Comparison of ENCODE assay signal across 8 mouse cellular contexts in the genomic region with DNA sequence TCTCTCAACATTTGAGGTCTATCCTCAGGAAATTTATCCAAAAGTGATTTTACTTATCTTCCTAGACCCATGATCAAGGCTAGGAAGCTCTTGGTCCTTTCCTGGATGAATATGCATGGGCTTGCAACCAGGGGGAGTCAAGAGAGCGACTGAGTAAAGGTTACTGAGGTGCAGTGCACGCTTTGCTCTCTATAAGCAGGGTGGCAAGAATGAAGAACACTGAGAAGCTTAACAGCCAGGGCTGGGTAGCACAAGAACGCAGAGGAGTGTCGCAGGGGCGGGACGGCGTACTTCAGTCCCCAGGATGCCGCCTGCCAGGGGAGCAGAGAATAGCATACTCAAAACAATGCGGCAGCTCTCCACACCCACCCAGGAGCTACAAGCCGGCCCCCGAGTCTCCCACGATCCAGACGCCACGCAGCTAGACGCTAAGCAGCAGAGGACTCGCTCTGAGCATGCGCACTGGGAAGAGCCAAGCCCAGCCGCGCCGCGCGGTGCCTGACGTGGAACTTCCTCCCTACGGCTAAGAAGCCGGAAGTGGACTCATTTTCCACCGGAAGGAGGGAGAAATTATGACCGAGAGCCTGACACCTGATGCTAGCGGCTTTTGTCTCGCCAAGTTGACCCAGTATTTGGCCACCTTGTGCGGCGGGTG. TPM values are rescaled to one million over a fixed set of nuclear protein-coding genes. Genes with fewer than 3 reads are reported as not detected.
DNase-seq lines count a peak whose midpoint lies in the region; ATAC-seq and TF ChIP-seq lines count a peak whose summit lies in the region.

No protein-coding gene starts in this region.

- no peak for TF ChIP-seq CTCF in E14TG2a.4 (conservative IDR thresholded peaks at IDR 0.05; ENCODE audit: low read length)

- peak overlapping the region; percentile 86 for H3K4me3 ChIP-seq in E14TG2a.4 (replicated peaks; ENCODE audit: low read length)
- peak overlapping the region; percentile 71 for H3K4me3 ChIP-seq in forebrain, embryonic 13.5 days
- H3K4me3 ChIP-seq in neural tube, embryonic 15.5 days (replicated peaks) = peak overlapping the region; percentile 69

- ATAC-seq in forebrain, embryonic 13.5 days = peak; percentile 99
- peak; percentile 99 for ATAC-seq in neural tube, embryonic 15.5 days (ENCODE audit: low FRiP score)

- H3K36me3 ChIP-seq in E14TG2a.4 (ENCODE audit: insufficient read depth, low read length) = peaks cover 31% of the 10 kb centered on the region
- peaks cover 22% of the 10 kb centered on the region for H3K36me3 ChIP-seq in forebrain, embryonic 13.5 days (ENCODE audit: poor library complexity, severe bottlenecking)
- H3K36me3 ChIP-seq in neural tube, embryonic 15.5 days = no peaks in the 10 kb centered on the region; the same call in 1 of the 2 replicates

- H3K27me3 ChIP-seq in E14TG2a.4 (ENCODE audit: insufficient read depth, low read length) = no peaks in the 10 kb centered on the region
- H3K27me3 ChIP-seq in forebrain, embryonic 13.5 days = 0 out of 2 replicates have a peak, but pooled peaks cover 2% of the 10 kb centered on the region
- H3K27me3 ChIP-seq in neural tube, embryonic 15.5 days (replicated peaks) = no peaks in the 10 kb centered on the region

- intact Hi-C loops in heart, postnatal 14 days (cut with DNase I) = loop anchor here (1.0 to 5.0 kb wide), 2 partner anchors 48 to 176 kb away; partner anchors contain the start of genes Rps17 and Whamm

- H3K4me1 ChIP-seq in E14TG2a.4 (replicated peaks; ENCODE audit: low read depth, low read length) = peaks cover 33% of the 10 kb centered on the region
- H3K4me1 ChIP-seq in forebrain, embryonic 13.5 days = peaks cover 26% of the 10 kb centered on the region
- peaks cover 19% of the 10 kb centered on the region for H3K4me1 ChIP-seq in neural tube, embryonic 15.5 days

- peak overlapping the region; percentile 89 for H3K4me2 ChIP-seq in forebrain, embryonic 13.5 days
- peak overlapping the region; percentile 58 for H3K4me2 ChIP-seq in neural tube, embryonic 15.5 days

- under 1% methylated on average over 31 of the region's 31 CpGs for WGBS in forebrain, embryonic 13.5 days
- WGBS in neural tube, embryonic 15.5 days = under 1% methylated on average over 31 of the region's 31 CpGs

- peak; percentile 83 for DNase-seq in c-Kit-positive CD71-positive TER-119-positive erythroid progenitor cells, embryonic 14.5 days (ENCODE audit: low spot score)
- peak; percentile 90 to 92 for DNase-seq in heart, postnatal 14 days
- DNase-seq in layer of hippocampus, adult 11-12 months (ENCODE audit: low spot score) = peak; percentile 91
- peak; percentile 88 to 93 for DNase-seq in lung, adult 18-20 months
- peak; percentile 89 for DNase-seq in testis, postnatal 14 days (ENCODE audit: low spot score)

- peak overlapping the region; percentile 79 for H3K9ac ChIP-seq in forebrain, embryonic 13.5 days
- peak overlapping the region; percentile 72 for H3K9ac ChIP-seq in neural tube, embryonic 15.5 days (replicated peaks)

- H3K27ac ChIP-seq in forebrain, embryonic 13.5 days = peak overlapping the region; percentile 94
- peak overlapping the region; percentile 98 for H3K27ac ChIP-seq in neural tube, embryonic 15.5 days (replicated peaks)

- no peaks in the 10 kb centered on the region for H3K9me3 ChIP-seq in E14TG2a.4 (ENCODE audit: low read length)
- H3K9me3 ChIP-seq in forebrain, embryonic 13.5 days (replicated peaks) = no peaks in the 10 kb centered on the region
- no peaks in the 10 kb centered on the region for H3K9me3 ChIP-seq in neural tube, embryonic 15.5 days (replicated peaks)

RNA-seq across cellular contexts. Expression of gene BC048679, which starts 25.1 kb away (rescaled TPM):
- polyA plus RNA-seq in forebrain, embryonic 13.5 days (2015; fragmentation: Nextera tagmentation; extraction: Ambion mirVana) = not detected in 2 replicates
- total RNA-seq in heart, postnatal 14 days (2021) = not detected
- not detected in 2 replicates for polyA plus RNA-seq in neural tube, embryonic 15.5 days (2015; fragmentation: Nextera tagmentation; extraction: Ambion mirVana)

RNA-seq across cellular contexts. Expression of gene Ap3b2, which starts 29.4 kb away (rescaled TPM):
- 71.6 and 80.6 TPM in 2 replicates for polyA plus RNA-seq in forebrain, embryonic 13.5 days (2015; fragmentation: Nextera tagmentation; extraction: Ambion mirVana)
- total RNA-seq in heart, postnatal 14 days (2021) = not detected
- 118 and 147 TPM in 2 replicates for polyA plus RNA-seq in neural tube, embryonic 15.5 days (2015; fragmentation: Nextera tagmentation; extraction: Ambion mirVana)

RNA-seq across cellular contexts. Expression of gene Fsd2, which starts 43.6 kb away (rescaled TPM):
- polyA plus RNA-seq in forebrain, embryonic 13.5 days (2015; fragmentation: Nextera tagmentation; extraction: Ambion mirVana) = 0.10 TPM in 2 replicates
- 100 to 1,000 TPM; 241 to 254 TPM for total RNA-seq in heart, postnatal 14 days (2021)
- 0.28 and 0.31 TPM in 2 replicates for polyA plus RNA-seq in neural tube, embryonic 15.5 days (2015; fragmentation: Nextera tagmentation; extraction: Ambion mirVana)

RNA-seq across cellular contexts. Expression of gene Whamm, which starts 47.9 kb away (rescaled TPM):
- polyA plus RNA-seq in forebrain, embryonic 13.5 days (2015; fragmentation: Nextera tagmentation; extraction: Ambion mirVana) = 4.1 and 4.5 TPM in 2 replicates
- 1 to 10 TPM; 8.6 to 9.1 TPM for total RNA-seq in heart, postnatal 14 days (2021)
- polyA plus RNA-seq in neural tube, embryonic 15.5 days (2015; fragmentation: Nextera tagmentation; extraction: Ambion mirVana) = 6.6 and 8.1 TPM in 2 replicates

Comparison
In these comparisons a context has a peak if more than half of its experiments do, and no peak if none do; other contexts are left out.
1. Peak in every context shown above with its lines: DNase-seq, ATAC-seq, H3K4me3 ChIP-seq and H3K27ac ChIP-seq.